Mouse (Mus musculus) cortical plate, adult 2 months (tissue): ENCODE results near the gene Gfpt2. TPM values are rescaled to one million over a fixed set of nuclear protein-coding genes. Genes with fewer than 3 reads are reported as not detected.

Experiments used
- H3K27ac ChIP-seq: fragments of 200-500 bp; 2 replicates; pipeline ENCODE4 v1.5.1; 2012; ENCODE audit warnings: low read length, control low read depth, inconsistent platforms; ENCODE audit not compliant: insufficient read depth
- H3K4me1 ChIP-seq: fragments of 200-500 bp; 2 replicates; pipeline ENCODE4 v1.6.1; 2011; ENCODE audit warnings: low read length; ENCODE audit not compliant: control insufficient read depth, insufficient read depth
- H3K4me3 ChIP-seq: fragments of 200-500 bp; 2 replicates; pipeline ENCODE4 v1.5.1; 2011; ENCODE audit warnings: mild to moderate bottlenecking, low read length, control low read depth; ENCODE audit not compliant: insufficient read depth
- CTCF ChIP-seq: fragments of 200-500 bp; IDR thresholded peaks from 2 replicates; pipeline ENCODE4 v1.5.1; 2011; ENCODE audit warnings: mild to moderate bottlenecking, control low read depth, low read length; ENCODE audit not compliant: insufficient read depth; ENCODE audit errors: extremely low read depth
- POLR2A ChIP-seq: fragments of 200-500 bp; IDR thresholded peaks from 2 replicates; pipeline ENCODE4 v1.6.1; 2011; ENCODE audit warnings: mild to moderate bottlenecking, low read length, control low read depth; ENCODE audit not compliant: insufficient read depth; ENCODE audit errors: extremely low read depth
- polyA plus RNA-seq: library from polyadenylated mRNA; depleted of rRNA; stranded (reverse); fragments of >200 nt; gene quantifications from 2 replicates; pipeline ENCODE4 v1.2.3, GENCODE M21; 2012

Gfpt2 gene
- polyA plus RNA-seq, 1 experiment, result 11.4 TPM

- TF ChIP-seq POLR2A (no peak), CTCF (peak; percentile 32)
- no peak overlapping the region for H3K4me3 ChIP-seq
- H3K27ac ChIP-seq, result no peak overlapping the region; the same call in 1 of the 2 replicates
- H3K4me1 ChIP-seq, result peaks cover 7% of the 10 kb centered on the region
These were observed 25.0 kb downstream of the Gfpt2 start for GRCm38 (mm10) chr11:49818869-49819566.

GRCm38 (mm10) chr11:49819676-49820075 is 25.7 kb downstream of the Gfpt2 start:
- TF ChIP-seq POLR2A (no peak), CTCF (no peak)
- Histone ChIP-seq H3K4me1 (peaks cover 7% of the 10 kb centered on the region), H3K27ac (no peak overlapping the region; the same call in 1 of the 2 replicates), H3K4me3 (no peak overlapping the region)

- TF ChIP-seq CTCF (no peak), POLR2A (no peak)
- H3K27ac ChIP-seq, result no peak overlapping the region
- peaks cover 7% of the 10 kb centered on the region for H3K4me1 ChIP-seq
- no peak overlapping the region for H3K4me3 ChIP-seq
These were observed 26.9 kb downstream of the Gfpt2 start for GRCm38 (mm10) chr11:49820928-49821327.

- Histone ChIP-seq H3K27ac (no peak overlapping the region), H3K4me1 (peaks cover 7% of the 10 kb centered on the region), H3K4me3 (no peak overlapping the region)
- no peak for TF ChIP-seq CTCF
- TF ChIP-seq POLR2A, result no peak
These were observed 27.6 kb downstream of the Gfpt2 start for GRCm38 (mm10) chr11:49821546-49821945.

- Histone ChIP-seq H3K4me3 (no peak overlapping the region), H3K27ac (no peak overlapping the region), H3K4me1 (peaks cover 7% of the 10 kb centered on the region)
- TF ChIP-seq POLR2A, result no peak
- TF ChIP-seq CTCF, result no peak
These were observed 28.4 kb downstream of the Gfpt2 start for GRCm38 (mm10) chr11:49822337-49822736.

GRCm38 (mm10) chr11:49824896-49825295 is 30.9 kb downstream of the Gfpt2 start:
- no peaks in the 10 kb centered on the region for H3K4me1 ChIP-seq
- no peak for TF ChIP-seq POLR2A
- peak; percentile 78 for TF ChIP-seq CTCF
- no peak overlapping the region for H3K4me3 ChIP-seq
- H3K27ac ChIP-seq, result no peak overlapping the region

- no peak overlapping the region for H3K27ac ChIP-seq
- H3K4me3 ChIP-seq, result no peak overlapping the region
- TF ChIP-seq CTCF, result no peak
- TF ChIP-seq POLR2A, result no peak
- H3K4me1 ChIP-seq, result no peaks in the 10 kb centered on the region
These were observed 33.3 kb downstream of the Gfpt2 start for GRCm38 (mm10) chr11:49827243-49827642.

- TF ChIP-seq POLR2A (no peak), CTCF (no peak)
- H3K4me1 ChIP-seq, result no peaks in the 10 kb centered on the region
- H3K27ac ChIP-seq, result no peak overlapping the region
- H3K4me3 ChIP-seq, result no peak overlapping the region
These were observed 35.3 kb downstream of the Gfpt2 start for GRCm38 (mm10) chr11:49829176-49829745.

GRCm38 (mm10) chr11:49831980-49832379 is 38.0 kb downstream of the Gfpt2 start:
- H3K4me1 ChIP-seq, result no peaks in the 10 kb centered on the region
- H3K27ac ChIP-seq, result no peak overlapping the region
- H3K4me3 ChIP-seq, result no peak overlapping the region
- TF ChIP-seq POLR2A, result no peak
- TF ChIP-seq CTCF, result no peak

- TF ChIP-seq POLR2A, result no peak
- no peak for TF ChIP-seq CTCF
- Histone ChIP-seq H3K4me3 (no peak overlapping the region), H3K27ac (no peak overlapping the region), H3K4me1 (no peaks in the 10 kb centered on the region)
These were observed 39.0 kb downstream of the Gfpt2 start for GRCm38 (mm10) chr11:49832962-49833361.

- Histone ChIP-seq H3K4me3 (no peak overlapping the region), H3K4me1 (no peaks in the 10 kb centered on the region), H3K27ac (no peak overlapping the region)
- TF ChIP-seq POLR2A (no peak), CTCF (no peak)
These were observed 40.3 kb downstream of the Gfpt2 start for GRCm38 (mm10) chr11:49834248-49834647.
